14 mouse cellular contexts compared by ENCODE assay signal in the genomic region with DNA sequence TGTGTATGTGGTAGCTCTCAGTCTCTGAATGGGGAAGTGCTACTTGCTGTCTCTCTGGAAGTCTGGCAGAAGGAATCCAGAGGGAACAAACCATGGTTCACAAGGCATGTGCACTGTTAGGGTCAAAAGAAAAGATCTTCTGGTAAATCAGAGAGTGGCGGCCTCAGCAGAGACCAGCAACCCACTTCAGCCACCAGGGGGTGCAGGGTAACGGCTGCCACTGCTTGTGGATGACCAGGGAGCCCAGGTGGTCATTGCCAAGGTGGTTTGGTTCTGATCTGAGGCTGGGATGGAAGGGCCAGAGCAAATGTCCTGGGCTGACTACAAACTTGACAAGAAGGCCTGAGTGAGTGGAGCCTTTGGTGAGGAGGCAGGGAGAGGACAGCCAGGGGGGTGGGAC.
DNase-seq lines count a peak whose midpoint lies in the region; ATAC-seq and TF ChIP-seq lines count a peak whose summit lies in the region.
"Had no signal": no experiment of that assay in that cellular context is flagged by ENCODE, and none has a peak within 500 bp of the region (broad histone marks: within the 10 kb centered on the region; RNA-seq: fewer than 3 reads in every experiment).

No protein-coding gene starts in this region.

- H3K9ac ChIP-seq in kidney, postnatal 0 days (ENCODE audit: low read depth, low read length) = no peak overlapping the region
- H3K9ac ChIP-seq in midbrain, embryonic 11.5 days (ENCODE audit: low read length) = no peak overlapping the region
- no peak overlapping the region for H3K9ac ChIP-seq in midbrain, embryonic 13.5 days (replicated peaks)
- H3K9ac ChIP-seq: heart, embryonic 15.5 days had no signal

- H3K9me3 ChIP-seq in kidney, postnatal 0 days (replicated peaks; ENCODE audit: low read length) = no peaks in the 10 kb centered on the region
- no peaks in the 10 kb centered on the region for H3K9me3 ChIP-seq in midbrain, embryonic 11.5 days (ENCODE audit: control insufficient read depth, low read length)
- H3K9me3 ChIP-seq in midbrain, embryonic 13.5 days = no peaks in the 10 kb centered on the region
- H3K9me3 ChIP-seq in embryonic facial prominence, embryonic 10.5 days = no peaks in the 10 kb centered on the region
- H3K9me3 ChIP-seq: heart, embryonic 15.5 days had no signal

- DNase-seq in embryo, embryonic 10 days (ENCODE audit: low spot score) = peak; percentile 41
- no peak for DNase-seq in embryo, embryonic 9.5 days (ENCODE audit: extremely low spot score)
- DNase-seq in kidney, postnatal 0 days (ENCODE audit: low spot score) = no peak
- DNase-seq in kidney, postnatal 25 days = no peak
- peak; percentile 68 for DNase-seq in midbrain, embryonic 11.5 days (ENCODE audit: low spot score, missing footprints)
- DNase-seq in embryonic facial prominence, embryonic 10.5 days (ENCODE audit: low spot score) = peak; percentile 34
- no peak for DNase-seq in spleen, adult 18-20 months
- DNase-seq: adrenal gland, adult 8-10 months; B cell, adult 2 months; kidney, adult 9 months; midbrain, embryonic 14.5 days had no signal

- no peak for ATAC-seq in kidney, postnatal 0 days (replicated peaks; ENCODE audit: low FRiP score, low read depth)
- ATAC-seq in midbrain, embryonic 11.5 days (ENCODE audit: low FRiP score) = no peak
- ATAC-seq in midbrain, embryonic 13.5 days = no peak

- H3K36me3 ChIP-seq in kidney, postnatal 0 days (ENCODE audit: insufficient read depth, low read length) = no peaks in the 10 kb centered on the region
- H3K36me3 ChIP-seq in midbrain, embryonic 11.5 days (ENCODE audit: control insufficient read depth, insufficient read depth, low read length) = no peaks in the 10 kb centered on the region
- no peaks in the 10 kb centered on the region for H3K36me3 ChIP-seq in midbrain, embryonic 13.5 days
- no peaks in the 10 kb centered on the region for H3K36me3 ChIP-seq in embryonic facial prominence, embryonic 10.5 days (replicated peaks)
- H3K36me3 ChIP-seq: G1E; heart, embryonic 15.5 days had no signal

- no peak overlapping the region for H3K4me3 ChIP-seq in kidney, postnatal 0 days (replicated peaks; ENCODE audit: low read depth, low read length)
- no peak overlapping the region for H3K4me3 ChIP-seq in midbrain, embryonic 11.5 days (ENCODE audit: low read depth, low read length)
- H3K4me3 ChIP-seq in midbrain, embryonic 13.5 days (replicated peaks) = no peak overlapping the region
- no peak overlapping the region for H3K4me3 ChIP-seq in embryonic facial prominence, embryonic 10.5 days
- H3K4me3 ChIP-seq: heart, embryonic 15.5 days had no signal

- no peak overlapping the region for H3K4me2 ChIP-seq in kidney, postnatal 0 days (ENCODE audit: low read length)
- no peak overlapping the region for H3K4me2 ChIP-seq in midbrain, embryonic 11.5 days
- H3K4me2 ChIP-seq in midbrain, embryonic 13.5 days (replicated peaks) = no peak overlapping the region
- H3K4me2 ChIP-seq: heart, embryonic 15.5 days had no signal

- WGBS in kidney, postnatal 0 days = 56% methylated on average over 2 of the region's 2 CpGs
- WGBS in midbrain, embryonic 11.5 days = 53% methylated on average over 2 of the region's 2 CpGs
- WGBS in midbrain, embryonic 13.5 days = 49% methylated on average over 2 of the region's 2 CpGs
- 54% methylated on average over 2 of the region's 2 CpGs for WGBS in embryonic facial prominence, embryonic 10.5 days

- peak; percentile 64 for TF ChIP-seq CTCF in kidney, postnatal 0 days (IDR thresholded peaks at IDR 0.05; ENCODE audit: low read depth)

- no peaks in the 10 kb centered on the region for H3K27me3 ChIP-seq in kidney, postnatal 0 days (ENCODE audit: insufficient read depth, low read length)
- H3K27me3 ChIP-seq in midbrain, embryonic 11.5 days (ENCODE audit: control insufficient read depth, insufficient read depth, low read length) = no peaks in the 10 kb centered on the region
- H3K27me3 ChIP-seq in midbrain, embryonic 13.5 days = no peaks in the 10 kb centered on the region
- H3K27me3 ChIP-seq in embryonic facial prominence, embryonic 10.5 days (replicated peaks; ENCODE audit: low read depth, poor library complexity, severe bottlenecking) = no peaks in the 10 kb centered on the region
- H3K27me3 ChIP-seq: heart, embryonic 15.5 days had no signal

- H3K4me1 ChIP-seq in kidney, postnatal 0 days (replicated peaks; ENCODE audit: insufficient read depth, low read length) = no peaks in the 10 kb centered on the region
- H3K4me1 ChIP-seq in midbrain, embryonic 11.5 days (ENCODE audit: control insufficient read depth, insufficient read depth, low read length) = no peaks in the 10 kb centered on the region
- H3K4me1 ChIP-seq in midbrain, embryonic 13.5 days (replicated peaks) = peaks cover 32% of the 10 kb centered on the region
- no peaks in the 10 kb centered on the region for H3K4me1 ChIP-seq in embryonic facial prominence, embryonic 10.5 days
- H3K4me1 ChIP-seq: heart, embryonic 15.5 days had no signal

- H3K27ac ChIP-seq in kidney, postnatal 0 days = no peak overlapping the region
- H3K27ac ChIP-seq in midbrain, embryonic 11.5 days (ENCODE audit: low read depth, low read length) = no peak overlapping the region
- no peak overlapping the region for H3K27ac ChIP-seq in midbrain, embryonic 13.5 days
- H3K27ac ChIP-seq in embryonic facial prominence, embryonic 10.5 days (replicated peaks) = no peak overlapping the region
- H3K27ac ChIP-seq: heart, embryonic 15.5 days had no signal

Comparison
In these comparisons a context has a peak if more than half of its experiments do, and no peak if none do; other contexts are left out.
1. DNase-seq: peak in embryo, embryonic 10 days (single experiment), midbrain, embryonic 11.5 days (single experiment) and embryonic facial prominence, embryonic 10.5 days (single experiment); none in embryo, embryonic 9.5 days (single experiment), kidney, postnatal 0 days (single experiment), kidney, postnatal 25 days (0 of 2) and spleen, adult 18-20 months (0 of 2).